In the genomic region with DNA sequence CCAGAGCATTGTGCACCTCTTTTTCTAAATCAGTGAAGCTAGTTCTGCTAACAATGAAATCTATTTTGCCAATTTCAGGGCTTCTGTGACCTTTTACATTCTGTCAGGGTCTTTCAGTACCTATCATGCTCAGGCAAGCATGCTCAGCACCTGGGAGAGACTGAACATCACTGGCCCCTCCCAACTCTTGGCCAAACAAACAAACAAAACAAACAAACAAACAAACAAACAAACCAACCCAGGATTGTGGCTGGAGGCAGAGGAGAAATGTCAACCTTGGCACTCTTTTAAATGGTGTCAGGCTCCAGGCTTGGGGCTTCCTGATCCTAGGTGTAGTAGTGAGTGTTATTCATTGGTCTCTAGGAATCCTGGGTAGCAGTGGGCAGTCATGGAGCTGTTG, we compare ENCODE assay signal across 21 mouse cellular contexts. TPM values are rescaled to one million over a fixed set of nuclear protein-coding genes. Genes with fewer than 3 reads are reported as not detected.
"Had no signal": no experiment of that assay in that cellular context is flagged by ENCODE, and none has a peak within 500 bp of the region (broad histone marks: within the 10 kb centered on the region; RNA-seq: fewer than 3 reads in every experiment).

A gene (plus strand): TSS at position 301 of the 400 bp plus-strand sequence.

- H3K9me3 ChIP-seq: lung, embryonic 15.5 days; neural tube, embryonic 12.5 days; stomach, embryonic 15.5 days had no signal

- ATAC-seq: lung, postnatal 0 days; midbrain, embryonic 13.5 days; midbrain, embryonic 15.5 days had no signal

- DNase-seq: lung, adult 2 months; lung, postnatal 14 days; lung, postnatal 36 days; right cerebral cortex, postnatal 14 days; thymus, adult 2 months; thymus, postnatal 25 days; thymus, postnatal 4 days had no signal

- H3K27me3 ChIP-seq: lung, embryonic 15.5 days; midbrain, embryonic 13.5 days; midbrain, embryonic 15.5 days; neural tube, embryonic 12.5 days; stomach, embryonic 15.5 days had no signal

- H3K27ac ChIP-seq: lung, embryonic 15.5 days; macrophage; midbrain, embryonic 13.5 days; midbrain, embryonic 15.5 days; neural tube, embryonic 12.5 days; stomach, embryonic 15.5 days; stomach, postnatal 0 days had no signal

- H3K9ac ChIP-seq: lung, embryonic 15.5 days; midbrain, embryonic 13.5 days; midbrain, embryonic 15.5 days; neural tube, embryonic 12.5 days; stomach, embryonic 15.5 days had no signal

- H3K4me2 ChIP-seq: lung, embryonic 15.5 days; midbrain, embryonic 11.5 days; midbrain, embryonic 13.5 days; midbrain, embryonic 15.5 days; neural tube, embryonic 12.5 days; stomach, embryonic 15.5 days had no signal

- H3K4me1 ChIP-seq: midbrain, embryonic 13.5 days; midbrain, embryonic 15.5 days; neural tube, embryonic 12.5 days had no signal

- H3K4me3 ChIP-seq: lung, embryonic 15.5 days; midbrain, embryonic 13.5 days; midbrain, embryonic 15.5 days; neural tube, embryonic 12.5 days; stomach, embryonic 15.5 days had no signal

- H3K36me3 ChIP-seq: lung, embryonic 15.5 days; midbrain, embryonic 13.5 days; midbrain, embryonic 15.5 days; neural tube, embryonic 12.5 days; stomach, embryonic 15.5 days had no signal

RNA-seq across cellular contexts. Expression of the gene that starts here (rescaled TPM):
- polyA plus RNA-seq: lung, embryonic 15.5 days; lung, postnatal 0 days; macrophage; midbrain, embryonic 11.5 days; midbrain, embryonic 13.5 days; midbrain, embryonic 15.5 days; midbrain, postnatal 0 days; neural tube, embryonic 12.5 days; neural tube, embryonic 14.5 days; spleen, adult 2 months; testis, adult 2 months; urinary bladder, adult 2 months had no signal
